Mouse (Mus musculus) retina, postnatal 1 day (tissue): ENCODE measurements at regions not wholly inside any gene's neighbourhood (a gene's known extent, or its start where the extent isn't known, plus 50 kb on each side); places are given as distances from the start of the nearest gene placed in this dataset.
A peak's percentile ranks its signal among the peaks of the same experiment; 100 is the strongest.

ENCODE experiments used
- DNase-seq: peaks from one replicate; pipeline ENCODE4 v3.0.0-alpha.2; 2012

DNA sequence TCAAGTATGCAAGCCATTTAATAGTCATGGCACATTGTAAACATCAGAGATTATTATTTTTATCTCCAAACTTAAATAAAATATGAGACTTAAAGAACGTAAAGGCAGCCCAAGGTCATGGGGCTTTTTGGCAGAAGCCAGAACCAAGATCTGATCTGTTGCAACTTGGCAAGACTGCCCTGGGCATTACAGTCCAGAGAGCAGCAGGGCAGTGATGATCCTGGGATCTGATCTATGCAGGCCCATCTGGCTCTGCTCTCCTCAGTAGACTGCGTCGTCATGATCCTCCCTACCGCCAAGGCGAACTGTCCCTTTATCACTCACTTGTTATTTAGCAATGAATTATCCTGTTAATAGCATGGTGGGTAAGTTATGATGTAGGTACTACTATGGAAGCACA lies 372.0 kb downstream of the Cdh11 start:
- DNase-seq, result no peak

DNA sequence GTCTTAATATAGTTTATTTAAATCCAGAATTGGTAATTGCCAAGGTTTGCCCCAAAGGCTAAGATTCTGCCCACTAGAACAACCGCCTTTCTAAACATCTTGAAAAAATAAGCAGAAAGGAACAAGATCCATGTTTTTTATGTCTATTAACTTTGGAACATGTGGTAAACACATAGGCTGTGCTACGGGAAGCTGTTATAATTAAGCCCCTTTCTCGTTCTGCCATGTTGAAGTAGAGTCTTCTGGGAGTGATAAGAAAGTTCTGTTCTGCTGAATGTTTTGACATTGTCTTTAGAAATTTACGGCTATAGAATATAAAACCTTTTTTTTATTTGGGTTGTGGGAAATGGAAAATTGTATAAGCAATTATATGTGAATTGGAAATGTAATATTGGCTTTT lies 397.9 kb downstream of the Cdh11 start:
- no peak for DNase-seq

DNA sequence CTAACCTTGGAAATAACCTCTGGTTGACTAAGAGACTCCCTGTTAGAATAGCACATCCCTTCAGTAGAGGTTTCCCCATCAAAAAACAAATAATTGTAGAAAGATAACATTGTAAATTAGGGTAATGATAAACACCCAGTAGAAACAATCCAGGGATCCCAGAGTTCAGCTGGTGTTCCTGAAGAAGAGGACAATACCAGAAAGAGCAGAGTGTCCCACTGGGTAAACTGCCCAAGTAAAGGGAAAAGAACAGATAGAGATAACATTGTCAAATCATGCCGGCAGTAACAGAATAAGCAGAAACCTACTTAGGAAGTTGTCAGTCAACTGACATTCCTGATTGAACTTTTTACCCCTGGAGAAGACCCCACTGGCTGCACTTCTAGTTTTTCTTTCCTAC lies 440.1 kb downstream of the Cdh11 start:
- no peak for DNase-seq

DNA sequence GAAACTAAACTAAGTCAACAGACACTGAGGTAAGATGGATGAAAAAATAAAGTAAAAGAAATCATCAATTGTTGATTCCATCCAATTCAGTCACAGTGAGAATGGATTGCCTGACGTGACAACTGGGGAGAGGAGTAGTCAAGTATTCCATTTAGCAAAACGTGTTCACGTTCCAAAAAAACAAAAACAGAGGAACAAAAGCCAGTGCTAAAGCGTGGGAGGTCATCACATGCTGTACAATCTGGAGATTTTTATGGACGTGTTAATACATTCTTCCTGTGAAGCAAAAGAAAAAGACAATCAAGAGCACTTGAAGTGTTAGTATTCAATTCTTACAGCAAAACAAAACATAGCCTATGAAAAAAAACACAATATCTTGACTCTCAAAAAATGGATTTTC lies 452.9 kb downstream of the Cdh11 start:
- no peak for DNase-seq

DNA sequence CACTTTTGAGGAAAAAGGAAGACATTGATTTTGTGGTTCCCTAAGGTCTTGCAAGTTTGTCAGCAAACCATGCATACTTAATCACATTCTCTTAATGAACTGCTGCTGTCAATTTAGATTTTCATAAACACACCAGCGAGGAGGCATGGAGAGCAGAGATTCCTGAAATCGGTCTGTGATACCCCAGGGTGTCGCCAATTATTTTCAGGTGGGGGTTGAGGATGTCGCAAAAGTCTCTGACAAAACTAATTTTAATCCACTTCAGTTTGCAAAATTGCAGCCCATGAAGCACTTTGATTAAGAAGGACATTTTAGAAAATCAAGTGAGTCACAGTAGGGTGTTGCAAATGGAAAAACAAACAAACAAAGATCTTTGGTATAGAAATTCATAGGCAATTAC lies 454.3 kb downstream of the Cdh11 start:
- DNase-seq, result peak; percentile 89

DNA sequence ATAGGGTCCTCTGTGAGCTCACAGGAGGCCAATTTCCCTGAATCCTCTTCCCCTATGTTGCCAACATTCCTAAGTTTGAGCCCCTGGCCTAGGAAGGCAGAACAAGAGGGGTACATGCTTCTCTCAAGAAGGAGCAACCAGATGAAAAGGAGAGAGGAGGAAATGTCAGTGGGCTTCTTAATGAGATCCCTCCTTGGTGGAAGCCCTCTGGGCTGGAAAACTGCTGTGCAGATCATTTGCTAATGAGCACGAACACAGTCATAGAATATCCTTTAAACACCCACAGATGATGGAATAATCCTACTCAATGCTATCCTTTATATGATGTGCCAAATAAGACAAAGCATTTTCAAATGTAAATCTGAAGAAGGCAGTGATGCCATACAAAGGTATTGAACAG lies 455.5 kb downstream of the Cdh11 start:
- peak; percentile 49 for DNase-seq
